Mouse (Mus musculus): ENCODE results near the gene E130116L18Rik. TPM values are rescaled to one million over a fixed set of nuclear protein-coding genes. Genes with fewer than 3 reads are reported as not detected.

E130116L18Rik gene
- total and polyA plus RNA-seq, 3 experiments: not detected

DNA sequence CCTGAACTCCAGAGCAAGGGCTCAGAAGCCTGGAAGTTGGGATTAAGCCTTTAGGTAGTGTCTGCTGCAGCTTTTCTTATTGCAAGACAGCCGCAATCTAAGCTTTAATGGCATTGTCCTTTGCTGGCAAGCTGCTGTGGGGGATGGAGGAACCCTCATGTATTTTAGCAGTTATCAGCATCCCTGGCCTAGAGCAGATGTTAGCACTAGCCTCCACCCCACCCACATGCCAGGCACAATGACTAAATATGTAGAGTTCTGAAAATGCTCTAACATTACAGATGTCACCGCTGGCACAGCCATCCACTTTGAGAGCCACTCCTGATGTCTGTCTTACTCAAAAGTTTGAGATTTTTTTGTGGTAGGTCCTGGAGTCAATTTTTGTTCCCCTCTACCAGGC is 33.7 kb upstream of the E130116L18Rik start:
- H3K36me3 ChIP-seq (replicated peaks in 1 of 2; ENCODE audit: control insufficient read depth in 1 of 2, insufficient read depth in 1 of 2, low read length in 1 of 2): peaks cover 31 to 64% of the 10 kb centered on the region in 2 experiments
- no peak overlapping the region for H3K4me3 ChIP-seq (replicated peaks in 1 of 3; ENCODE audit: low read depth in 2 of 3, low read length in 2 of 3, poor library complexity in 1 of 3)
- in situ Hi-C loops (cut with MboI; ENCODE audit: low pct_ligation_motif_present, low pct_unique_long_range_greater_than_20kb, low sequenced_read_pairs) (no loop called here), dilution Hi-C loops (cut with MboI; ENCODE audit: extremely low pct_ligation_motif_present, extremely low pct_unique_long_range_greater_than_20kb, low sequenced_read_pairs) (no loop called here)
- no peak for TF ChIP-seq IRF4 (IDR thresholded peaks at IDR 0.05; ENCODE audit: low read depth, low read length)
- no peaks in the 10 kb centered on the region for H3K4me1 ChIP-seq (ENCODE audit: control insufficient read depth in 1 of 2, insufficient read depth in 2 of 2)
- no peak overlapping the region for H3K4me2 ChIP-seq (ENCODE audit: insufficient read depth, low read depth, poor library complexity, severe bottlenecking)
- H3K27me3 ChIP-seq (replicated peaks): no peaks in the 10 kb centered on the region
- H3K9ac ChIP-seq (ENCODE audit: insufficient read depth, low read depth): no peak overlapping the region
- no peak overlapping the region for H3K27ac ChIP-seq (ENCODE audit: insufficient read depth, low read depth)
- H3K79me2 ChIP-seq (replicated peaks; ENCODE audit: control insufficient read depth, extremely low read depth, insufficient read depth, poor library complexity, severe bottlenecking): no peaks in the 10 kb centered on the region
- no peak for DNase-seq (ENCODE audit: extremely low read depth)
- no peaks in the 10 kb centered on the region for H3K9me3 ChIP-seq (replicated peaks; ENCODE audit: low read length)

DNA sequence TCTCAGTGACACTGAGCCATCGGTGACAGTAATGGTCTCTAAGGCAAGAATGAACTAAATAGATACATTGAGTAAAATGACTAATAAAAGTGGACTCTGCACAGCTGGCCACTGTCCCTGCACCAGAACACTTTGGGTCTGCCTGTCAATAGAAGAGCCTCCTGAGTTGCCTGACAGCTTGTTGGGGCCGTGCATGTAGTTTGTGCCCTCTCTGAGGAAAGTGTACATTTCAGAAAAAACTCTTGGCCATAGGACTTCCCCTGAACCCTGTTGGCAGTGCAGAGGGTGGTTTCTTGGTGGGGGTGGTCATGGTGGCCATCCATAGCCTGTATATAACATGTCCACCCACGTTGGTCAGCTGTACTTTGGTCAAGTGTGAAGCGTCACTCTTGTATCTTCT is 31.5 kb upstream of the E130116L18Rik start:
- no peaks in the 10 kb centered on the region for H3K79me2 ChIP-seq (replicated peaks; ENCODE audit: control insufficient read depth, extremely low read depth, insufficient read depth, poor library complexity, severe bottlenecking)
- H3K27me3 ChIP-seq (replicated peaks): no peaks in the 10 kb centered on the region
- no peak overlapping the region for H3K4me2 ChIP-seq (ENCODE audit: insufficient read depth, low read depth, poor library complexity, severe bottlenecking)
- in situ Hi-C loops (cut with MboI; ENCODE audit: low pct_ligation_motif_present, low pct_unique_long_range_greater_than_20kb, low sequenced_read_pairs): no loop called here
- no peak overlapping the region for H3K9ac ChIP-seq (ENCODE audit: insufficient read depth, low read depth)
- peaks cover 28 to 64% of the 10 kb centered on the region in 2 experiments for H3K36me3 ChIP-seq (replicated peaks in 1 of 2; ENCODE audit: control insufficient read depth in 1 of 2, insufficient read depth in 1 of 2, low read length in 1 of 2)
- peaks cover 6 to 13% of the 10 kb centered on the region in 2 experiments for H3K4me1 ChIP-seq (ENCODE audit: control insufficient read depth in 1 of 2, insufficient read depth in 2 of 2)
- H3K4me3 ChIP-seq (replicated peaks in 1 of 3; ENCODE audit: low read depth in 2 of 3, low read length in 2 of 3, poor library complexity in 1 of 3): no peak overlapping the region
- no peaks in the 10 kb centered on the region for H3K9me3 ChIP-seq (replicated peaks; ENCODE audit: low read length)
- H3K27ac ChIP-seq (ENCODE audit: insufficient read depth, low read depth): no peak overlapping the region
- dilution Hi-C loops (cut with MboI; ENCODE audit: extremely low pct_ligation_motif_present, extremely low pct_unique_long_range_greater_than_20kb, low sequenced_read_pairs): no loop called here
- no peak for DNase-seq (ENCODE audit: extremely low read depth)
- TF ChIP-seq MAFK (IDR thresholded peaks at IDR 0.05; ENCODE audit: insufficient replicate concordance, low read length) (no peak), ZC3H11A (IDR thresholded peaks at IDR 0.05; ENCODE audit: low read depth, low read length) (no peak), SIN3A (IDR thresholded peaks at IDR 0.05; ENCODE audit: low read length) (no peak), GABPA (IDR thresholded peaks at IDR 0.05; ENCODE audit: insufficient replicate concordance, low read depth, low read length) (no peak)

DNA sequence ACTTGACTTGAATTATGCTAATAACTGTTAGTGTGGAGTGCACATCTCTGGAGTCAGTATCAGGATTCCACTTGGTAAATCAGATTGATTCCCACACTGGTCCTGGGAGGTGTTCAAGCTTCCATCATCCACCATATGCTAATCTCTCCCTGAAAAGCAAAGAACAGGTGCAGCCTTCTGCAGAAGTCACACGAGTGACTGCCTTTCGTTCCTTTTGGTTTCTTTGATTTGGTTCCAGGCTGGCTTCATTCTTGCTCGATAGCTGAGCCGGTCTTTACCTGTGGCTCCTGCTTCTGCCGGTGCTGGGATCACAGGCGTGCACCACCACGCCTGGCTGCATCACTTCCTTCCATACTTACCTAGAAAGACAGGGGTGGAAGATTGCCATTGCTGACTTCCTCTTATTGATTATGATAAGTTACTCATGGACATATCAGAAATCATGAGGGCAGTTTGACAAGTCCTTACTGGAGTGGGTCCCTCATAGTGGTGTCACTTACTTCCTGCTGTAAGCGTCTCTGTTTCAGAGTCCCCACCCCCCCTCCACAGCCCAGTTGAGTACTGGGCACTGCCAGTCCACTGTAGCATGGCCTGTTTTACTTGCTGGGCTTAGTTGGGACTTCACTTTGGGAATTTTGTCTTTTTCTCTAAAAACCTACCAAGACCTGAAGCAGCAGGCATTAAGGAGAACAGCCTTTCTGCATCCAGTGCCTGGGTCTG is 30.0 kb upstream of the E130116L18Rik start:
- Histone ChIP-seq H3K27ac (ENCODE audit: insufficient read depth, low read depth) (no peak overlapping the region), H3K36me3 (replicated peaks in 1 of 2; ENCODE audit: control insufficient read depth in 1 of 2, insufficient read depth in 1 of 2, low read length in 1 of 2) (peaks cover 24 to 52% of the 10 kb centered on the region in 2 experiments), H3K4me1 (ENCODE audit: control insufficient read depth in 1 of 2, insufficient read depth in 2 of 2) (peaks cover 6 to 13% of the 10 kb centered on the region in 2 experiments), H3K4me3 (replicated peaks in 1 of 3; ENCODE audit: low read depth in 2 of 3, low read length in 2 of 3, poor library complexity in 1 of 3) (no peak overlapping the region), H3K27me3 (replicated peaks) (no peaks in the 10 kb centered on the region), H3K9me3 (replicated peaks; ENCODE audit: low read length) (no peaks in the 10 kb centered on the region), H3K79me2 (replicated peaks; ENCODE audit: control insufficient read depth, extremely low read depth, insufficient read depth, poor library complexity, severe bottlenecking) (no peaks in the 10 kb centered on the region), H3K9ac (ENCODE audit: insufficient read depth, low read depth) (no peak overlapping the region), H3K4me2 (ENCODE audit: insufficient read depth, low read depth, poor library complexity, severe bottlenecking) (no peak overlapping the region)
- DNase-seq (ENCODE audit: extremely low read depth): no peak
- in situ Hi-C loops (cut with MboI; ENCODE audit: low pct_ligation_motif_present, low pct_unique_long_range_greater_than_20kb, low sequenced_read_pairs) (no loop called here), dilution Hi-C loops (cut with MboI; ENCODE audit: extremely low pct_ligation_motif_present, extremely low pct_unique_long_range_greater_than_20kb, low sequenced_read_pairs) (no loop called here)
- TF ChIP-seq PAX5 (IDR thresholded peaks at IDR 0.05; ENCODE audit: low read length) (no peak), E2F4 (IDR thresholded peaks at IDR 0.05; ENCODE audit: insufficient replicate concordance, low read depth, low read length) (no peak)

All from CH12.LX (cell line).